Mouse (Mus musculus): ENCODE data around the gene E2f6. TPM values are rescaled to one million over a fixed set of nuclear protein-coding genes. Genes with fewer than 3 reads are reported as not detected.
A peak's percentile ranks its signal among the peaks of the same experiment; 100 is the strongest.

Gene E2f6
- polyA plus RNA-seq, 1 experiment from 2014 or later: 59.8 TPM

DNA sequence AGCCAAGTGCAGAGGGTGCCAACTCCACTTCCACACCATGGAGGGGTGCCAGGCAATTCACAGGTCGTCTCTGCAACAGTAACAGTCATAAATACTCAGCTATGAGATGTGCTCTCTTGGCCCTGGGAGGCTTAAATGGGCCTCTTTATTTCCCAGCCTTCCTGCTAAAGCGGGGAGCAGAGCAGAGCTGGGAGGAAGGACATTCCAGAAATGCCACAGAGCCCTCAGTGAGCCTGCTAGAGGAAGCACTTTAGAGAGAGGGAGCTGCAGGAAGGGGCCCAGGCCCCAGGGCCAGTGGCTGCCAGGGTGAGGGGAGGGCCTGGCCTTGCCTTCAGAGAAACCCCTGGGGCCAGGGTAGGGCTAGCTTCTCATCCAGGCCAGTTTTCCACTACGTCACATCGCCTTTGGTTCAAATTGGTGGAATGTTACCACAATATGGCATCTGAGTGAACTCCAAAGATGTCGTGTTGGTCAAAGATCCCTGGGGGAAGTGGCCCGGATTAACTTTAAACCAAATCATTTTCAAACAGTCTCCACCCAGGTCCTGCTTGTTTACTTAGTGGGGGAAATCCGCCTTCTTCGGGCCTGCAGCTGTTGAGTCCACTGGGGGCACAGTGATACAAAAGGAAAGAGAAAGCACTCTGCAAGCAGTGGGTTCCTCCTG, 59.8 kb downstream of the E2f6 start:
- Histone ChIP-seq H3K27me3 (no peaks in the 10 kb centered on the region), H3K4me1 (peaks cover 52% of the 10 kb centered on the region), H3K4me3 (no peak overlapping the region), H3K9ac (no peak overlapping the region), H3K4me2 (replicated peaks) (peak overlapping the region; percentile 36), H3K27ac (peak overlapping the region; percentile 92), H3K36me3 (no peaks in the 10 kb centered on the region), H3K9me3 (no peaks in the 10 kb centered on the region)
- 28% methylated on average over 8 of the region's 8 CpGs for WGBS
- ATAC-seq (ENCODE audit: low FRiP score, low read depth): peak; percentile 89

DNA sequence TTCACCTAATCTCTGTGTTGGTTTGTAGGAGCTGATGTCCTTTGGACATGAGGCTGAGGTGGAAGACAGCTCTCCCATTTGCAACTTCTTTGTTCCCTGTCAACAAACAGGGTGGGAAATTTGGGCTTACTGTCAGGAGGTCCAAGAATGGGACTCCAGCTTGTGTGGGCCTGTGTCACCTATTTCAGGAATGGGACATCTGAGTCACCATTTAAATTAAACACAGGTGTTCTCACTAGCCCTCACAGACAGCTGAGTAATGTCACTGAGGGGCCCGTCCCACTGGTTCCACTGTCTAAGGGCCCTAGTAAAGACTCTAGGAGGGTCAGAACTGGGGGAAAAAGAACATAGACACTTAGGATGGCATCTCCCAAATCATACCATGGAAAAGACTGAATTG, 61.2 kb downstream of the E2f6 start:
- H3K9ac ChIP-seq: no peak overlapping the region
- no peaks in the 10 kb centered on the region for H3K27me3 ChIP-seq
- no peaks in the 10 kb centered on the region for H3K36me3 ChIP-seq
- no peak overlapping the region for H3K4me3 ChIP-seq
- ATAC-seq (ENCODE audit: low FRiP score, low read depth): no peak
- 48% methylated on average over 1 of the region's 1 CpGs for WGBS
- peaks cover 53% of the 10 kb centered on the region for H3K4me1 ChIP-seq
- H3K27ac ChIP-seq: no peak overlapping the region
- no peak overlapping the region for H3K4me2 ChIP-seq (replicated peaks)
- no peaks in the 10 kb centered on the region for H3K9me3 ChIP-seq

DNA sequence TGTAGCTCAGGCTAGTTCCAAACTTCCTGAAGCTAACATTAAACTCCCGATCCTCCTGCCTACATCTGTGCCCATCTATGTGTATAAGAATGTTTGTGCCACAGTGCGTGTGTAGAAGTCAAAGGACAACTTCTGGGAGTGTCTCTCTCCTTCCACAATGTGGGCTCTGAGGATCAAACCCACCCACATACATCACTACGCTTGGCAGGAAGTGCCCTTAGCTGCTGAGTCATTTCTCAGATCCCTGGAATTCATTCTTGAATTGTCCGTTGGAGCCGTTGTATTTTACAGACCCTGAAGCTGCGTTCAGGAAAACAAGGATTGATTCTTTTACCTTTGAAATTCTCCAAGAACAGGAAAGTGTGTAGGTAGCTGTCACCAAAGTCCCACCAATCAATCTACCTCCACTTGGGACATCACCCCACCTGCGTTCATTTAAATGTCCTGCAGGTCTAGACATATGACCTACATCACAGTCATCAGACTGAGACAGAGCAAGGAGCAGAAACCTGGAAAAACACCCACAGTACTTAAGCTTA, 62.2 kb downstream of the E2f6 start:
- H3K4me1 ChIP-seq: peaks cover 54% of the 10 kb centered on the region
- 66% methylated on average over 7 of the region's 7 CpGs for WGBS
- ATAC-seq (ENCODE audit: low FRiP score, low read depth): no peak
- H3K4me3 ChIP-seq: no peak overlapping the region
- no peaks in the 10 kb centered on the region for H3K36me3 ChIP-seq
- no peak overlapping the region for H3K4me2 ChIP-seq (replicated peaks)
- H3K9me3 ChIP-seq: no peaks in the 10 kb centered on the region
- no peak overlapping the region for H3K9ac ChIP-seq
- no peaks in the 10 kb centered on the region for H3K27me3 ChIP-seq
- no peak overlapping the region for H3K27ac ChIP-seq

DNA sequence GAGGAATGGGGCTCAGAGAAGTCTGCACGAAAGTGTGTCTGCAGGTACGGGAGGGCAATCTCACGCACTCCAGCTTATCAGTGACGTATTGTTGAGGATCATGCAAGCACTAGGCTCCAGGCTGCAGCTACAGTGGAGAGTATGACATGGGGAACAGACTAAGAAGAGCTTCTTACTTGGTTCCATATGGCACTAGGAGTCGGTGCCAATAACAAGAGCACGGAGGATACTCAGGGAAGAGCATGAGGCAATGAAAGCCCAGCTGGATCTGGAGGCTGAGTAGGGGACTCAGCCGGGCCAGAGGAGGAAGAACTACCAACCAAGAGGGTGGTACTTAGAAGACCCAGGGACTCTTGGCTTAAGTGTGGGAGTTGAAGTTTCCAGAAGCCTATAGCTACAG, 62.8 kb downstream of the E2f6 start:
- WGBS: 80% methylated on average over 7 of the region's 7 CpGs
- no peak for ATAC-seq (ENCODE audit: low FRiP score, low read depth)

DNA sequence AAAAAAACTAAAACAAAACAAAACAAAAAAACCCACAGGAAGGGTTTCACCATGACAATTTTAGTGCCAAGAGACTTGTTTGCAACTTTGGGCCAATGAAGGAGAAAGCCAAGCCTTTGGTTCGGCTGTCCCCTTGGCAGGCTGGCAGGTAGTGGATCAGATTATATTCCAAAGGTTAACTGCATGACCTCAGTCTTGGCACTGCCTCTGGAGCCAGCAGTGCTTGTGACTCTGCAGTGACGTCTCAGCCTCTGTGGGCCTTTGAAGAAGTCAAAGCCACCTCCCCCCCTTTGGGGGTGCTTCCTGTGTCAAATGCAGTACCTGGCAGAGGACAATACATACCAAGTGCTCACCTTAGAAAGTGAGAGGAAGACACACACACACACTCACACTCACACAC, 63.3 kb downstream of the E2f6 start:
- ATAC-seq (ENCODE audit: low FRiP score, low read depth): no peak

More for the DNA sequence above, 62.8 kb downstream of the E2f6 start:
- no peak overlapping the region for H3K4me2 ChIP-seq (replicated peaks)
- no peak overlapping the region for H3K9ac ChIP-seq
- H3K27ac ChIP-seq: no peak overlapping the region
- no peaks in the 10 kb centered on the region for H3K27me3 ChIP-seq
- H3K4me3 ChIP-seq: no peak overlapping the region
- peaks cover 49% of the 10 kb centered on the region for H3K4me1 ChIP-seq
- H3K36me3 ChIP-seq: no peaks in the 10 kb centered on the region
- no peaks in the 10 kb centered on the region for H3K9me3 ChIP-seq

DNA sequence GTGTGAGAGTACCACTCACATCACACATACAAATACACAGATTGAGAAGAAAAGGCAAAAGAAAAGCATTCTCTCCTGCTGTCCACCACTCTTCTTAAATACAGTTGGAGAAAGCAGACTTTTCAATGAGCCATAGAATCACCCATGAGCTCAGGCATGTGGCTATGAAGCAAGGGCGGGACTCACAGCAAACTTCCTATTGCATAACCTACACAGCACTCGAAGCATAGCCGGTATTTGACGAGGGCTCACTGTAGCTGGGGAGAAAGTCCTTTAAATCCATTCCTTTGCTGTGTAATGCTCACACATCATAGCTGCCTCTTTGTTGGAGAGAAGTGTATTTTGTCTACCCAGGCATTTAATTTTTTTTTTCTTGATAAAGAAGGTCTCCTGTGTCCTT, 64.5 kb downstream of the E2f6 start:
- Histone ChIP-seq H3K9me3 (no peaks in the 10 kb centered on the region), H3K36me3 (no peaks in the 10 kb centered on the region), H3K27ac (no peak overlapping the region), H3K27me3 (no peaks in the 10 kb centered on the region), H3K4me3 (no peak overlapping the region), H3K4me2 (replicated peaks) (no peak overlapping the region), H3K9ac (no peak overlapping the region), H3K4me1 (peaks cover 32% of the 10 kb centered on the region)
- WGBS: 57% methylated on average over 4 of the region's 4 CpGs
- no peak for ATAC-seq (ENCODE audit: low FRiP score, low read depth)

More for the DNA sequence above, 63.3 kb downstream of the E2f6 start:
- H3K4me3 ChIP-seq: no peak overlapping the region
- no peak overlapping the region for H3K9ac ChIP-seq
- no peaks in the 10 kb centered on the region for H3K9me3 ChIP-seq
- 37% methylated on average over 2 of the region's 2 CpGs for WGBS
- no peaks in the 10 kb centered on the region for H3K27me3 ChIP-seq
- H3K4me2 ChIP-seq (replicated peaks): no peak overlapping the region
- H3K27ac ChIP-seq: no peak overlapping the region
- peaks cover 43% of the 10 kb centered on the region for H3K4me1 ChIP-seq
- H3K36me3 ChIP-seq: no peaks in the 10 kb centered on the region

DNA sequence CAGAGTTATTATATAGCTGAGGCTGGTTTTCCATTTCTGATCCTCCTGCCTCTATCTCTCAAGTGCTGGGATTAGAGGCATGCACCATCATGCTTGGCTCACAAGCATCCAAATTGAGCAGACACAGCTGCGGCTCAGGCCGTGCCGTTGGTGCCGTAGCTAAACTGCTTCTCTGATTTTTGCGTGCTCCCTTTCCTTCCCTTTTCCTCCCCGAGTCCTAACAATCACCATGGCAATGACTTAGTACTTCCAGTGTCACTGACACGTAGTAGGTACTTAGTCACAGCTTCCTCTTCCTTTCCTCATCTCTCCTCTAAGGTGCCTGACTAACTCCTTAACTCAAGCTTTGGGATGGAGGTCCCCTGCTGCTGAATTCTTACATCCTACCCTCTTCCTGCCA, 64.9 kb downstream of the E2f6 start:
- WGBS: 78% methylated on average over 7 of the region's 7 CpGs
- no peaks in the 10 kb centered on the region for H3K36me3 ChIP-seq
- no peak overlapping the region for H3K27ac ChIP-seq
- no peaks in the 10 kb centered on the region for H3K27me3 ChIP-seq
- peaks cover 28% of the 10 kb centered on the region for H3K4me1 ChIP-seq
- H3K9ac ChIP-seq: no peak overlapping the region
- no peak overlapping the region for H3K4me2 ChIP-seq (replicated peaks)
- no peak overlapping the region for H3K4me3 ChIP-seq
- no peaks in the 10 kb centered on the region for H3K9me3 ChIP-seq
- no peak for ATAC-seq (ENCODE audit: low FRiP score, low read depth)

DNA sequence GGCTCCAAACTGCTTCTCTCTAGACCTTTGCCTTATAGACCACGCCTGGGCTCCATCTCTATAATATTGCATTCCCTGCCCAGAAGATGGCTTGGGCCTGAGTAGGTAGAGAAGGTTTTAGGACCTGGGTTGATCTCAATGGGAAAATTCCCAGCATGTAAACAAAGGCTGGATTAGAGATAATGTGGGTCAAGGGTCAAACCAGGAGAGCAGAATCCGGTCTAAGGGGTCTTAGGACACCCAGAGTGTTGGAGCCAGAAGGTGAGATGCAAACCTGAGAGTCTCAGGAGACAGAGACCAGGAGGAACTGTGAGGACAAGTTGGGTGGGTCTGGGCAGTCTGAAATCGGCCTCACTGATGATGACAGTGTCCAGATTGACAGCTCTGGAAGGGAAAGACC, 65.9 kb downstream of the E2f6 start:
- 62% methylated on average over 3 of the region's 3 CpGs for WGBS
- Histone ChIP-seq H3K9me3 (no peaks in the 10 kb centered on the region), H3K4me2 (replicated peaks) (no peak overlapping the region), H3K36me3 (no peaks in the 10 kb centered on the region), H3K9ac (peak overlapping the region; percentile 15; the same call in 1 of the 2 replicates), H3K4me1 (peaks cover 23% of the 10 kb centered on the region; the same call in 1 of the 2 replicates), H3K27me3 (no peaks in the 10 kb centered on the region), H3K27ac (no peak overlapping the region), H3K4me3 (no peak overlapping the region)
- ATAC-seq (ENCODE audit: low FRiP score, low read depth): no peak

DNA sequence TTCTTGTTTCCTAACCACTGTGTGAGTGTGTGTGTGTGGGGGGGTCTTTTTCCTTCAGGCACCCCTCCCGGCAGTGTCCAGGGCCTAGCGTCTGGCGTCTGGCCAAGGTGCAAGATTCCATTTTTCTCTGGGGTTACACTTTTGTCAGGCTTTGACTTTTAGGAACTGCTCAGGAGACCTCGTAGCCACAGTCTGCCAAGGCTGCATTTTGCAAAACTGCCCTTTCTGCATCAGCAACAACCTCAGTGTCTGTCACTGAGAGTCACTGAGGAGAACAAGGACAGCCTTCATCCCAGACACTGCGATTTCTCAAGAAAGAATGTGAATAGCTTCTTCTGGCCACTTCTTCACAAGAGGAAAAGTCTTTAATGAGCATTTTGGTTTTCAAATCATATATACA, 66.4 kb downstream of the E2f6 start:
- peak overlapping the region; percentile 15; the same call in 1 of the 2 replicates for H3K9ac ChIP-seq

DNA sequence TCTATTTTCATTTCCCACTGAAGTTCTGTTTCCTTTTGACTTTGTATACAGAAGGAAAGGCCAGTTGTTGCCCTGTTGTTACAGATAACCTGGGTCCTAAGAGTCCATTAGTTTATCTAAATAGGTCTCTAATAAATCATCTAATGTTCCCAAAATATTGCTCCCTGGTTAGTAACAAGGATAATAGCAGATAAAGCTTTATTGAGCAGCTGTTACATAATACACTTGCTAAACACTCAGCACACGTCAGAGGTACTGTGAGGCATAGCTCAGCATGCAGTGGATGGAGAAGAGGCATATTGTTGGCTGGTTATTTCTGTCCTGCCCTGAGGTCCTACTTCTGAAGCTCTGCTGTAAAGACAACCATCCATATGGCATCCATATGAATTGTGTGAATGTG, 66.9 kb downstream of the E2f6 start:
- ATAC-seq (ENCODE audit: low FRiP score, low read depth): no peak
- 21% methylated on average over 1 of the region's 1 CpGs for WGBS
- Histone ChIP-seq H3K4me3 (no peak overlapping the region), H3K36me3 (no peaks in the 10 kb centered on the region), H3K9ac (no peak overlapping the region), H3K4me1 (peaks cover 23% of the 10 kb centered on the region; the same call in 1 of the 2 replicates), H3K4me2 (replicated peaks) (no peak overlapping the region), H3K27ac (no peak overlapping the region), H3K9me3 (no peaks in the 10 kb centered on the region), H3K27me3 (no peaks in the 10 kb centered on the region)

More for the DNA sequence above, 66.4 kb downstream of the E2f6 start:
- Histone ChIP-seq H3K4me1 (peaks cover 23% of the 10 kb centered on the region; the same call in 1 of the 2 replicates), H3K4me3 (no peak overlapping the region), H3K36me3 (no peaks in the 10 kb centered on the region), H3K4me2 (replicated peaks) (no peak overlapping the region), H3K9me3 (no peaks in the 10 kb centered on the region), H3K27me3 (no peaks in the 10 kb centered on the region), H3K27ac (no peak overlapping the region)
- ATAC-seq (ENCODE audit: low FRiP score, low read depth): no peak
- WGBS: 59% methylated on average over 5 of the region's 5 CpGs

DNA sequence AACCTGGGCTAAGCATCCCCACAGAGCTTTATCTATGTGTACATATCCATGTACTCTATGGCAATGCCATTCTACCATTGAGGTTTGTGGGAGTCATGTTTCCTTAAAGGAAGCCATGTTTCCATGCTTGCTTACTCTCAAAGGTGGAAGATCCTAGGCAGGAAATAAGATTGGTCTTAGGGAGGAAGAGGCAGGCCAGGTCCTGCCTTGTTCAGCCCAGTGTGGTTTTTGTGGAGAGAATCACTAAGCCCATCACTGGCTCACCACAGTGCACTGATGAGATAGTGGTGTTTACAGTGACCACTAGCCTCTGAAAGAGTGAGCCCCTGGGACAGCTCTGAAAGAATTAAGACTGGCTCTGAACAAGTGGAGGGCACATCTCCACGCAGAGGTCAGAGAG, 68.6 kb downstream of the E2f6 start:
- H3K27me3 ChIP-seq: no peaks in the 10 kb centered on the region
- H3K4me3 ChIP-seq: no peak overlapping the region
- no peak overlapping the region for H3K4me2 ChIP-seq (replicated peaks)
- no peak for ATAC-seq (ENCODE audit: low FRiP score, low read depth)
- no peak overlapping the region for H3K27ac ChIP-seq
- H3K4me1 ChIP-seq: peaks cover 19% of the 10 kb centered on the region; the same call in 1 of the 2 replicates
- 93% methylated on average over 1 of the region's 1 CpGs for WGBS
- H3K36me3 ChIP-seq: no peaks in the 10 kb centered on the region
- no peaks in the 10 kb centered on the region for H3K9me3 ChIP-seq
- no peak overlapping the region for H3K9ac ChIP-seq

DNA sequence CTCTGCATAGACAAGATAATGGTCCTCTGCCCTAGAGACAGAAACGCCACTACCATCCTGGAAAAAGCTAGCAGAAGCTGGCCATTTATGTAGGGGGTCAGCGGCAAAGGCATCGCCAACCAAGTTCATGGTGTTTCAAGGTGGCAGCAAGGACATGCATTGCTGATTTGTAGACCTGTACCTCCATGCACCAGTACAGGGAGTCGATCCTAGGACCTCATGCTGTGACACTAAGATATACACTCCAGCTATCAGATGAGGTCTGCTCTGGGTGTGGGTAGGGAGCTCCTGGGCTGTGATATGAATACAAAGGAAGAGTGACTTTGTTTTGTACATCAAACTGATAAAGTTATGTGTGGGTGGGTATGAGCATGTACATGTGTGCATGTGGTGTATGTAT, 69.3 kb downstream of the E2f6 start:
- ATAC-seq (ENCODE audit: low FRiP score, low read depth): no peak
- H3K36me3 ChIP-seq: no peaks in the 10 kb centered on the region
- no peaks in the 10 kb centered on the region for H3K9me3 ChIP-seq
- H3K27ac ChIP-seq: no peak overlapping the region
- no peak overlapping the region for H3K4me3 ChIP-seq
- no peak overlapping the region for H3K9ac ChIP-seq
- H3K4me2 ChIP-seq (replicated peaks): no peak overlapping the region
- 88% methylated on average over 4 of the region's 4 CpGs for WGBS
- peaks cover 11% of the 10 kb centered on the region; the same call in 1 of the 2 replicates for H3K4me1 ChIP-seq
- no peaks in the 10 kb centered on the region for H3K27me3 ChIP-seq

DNA sequence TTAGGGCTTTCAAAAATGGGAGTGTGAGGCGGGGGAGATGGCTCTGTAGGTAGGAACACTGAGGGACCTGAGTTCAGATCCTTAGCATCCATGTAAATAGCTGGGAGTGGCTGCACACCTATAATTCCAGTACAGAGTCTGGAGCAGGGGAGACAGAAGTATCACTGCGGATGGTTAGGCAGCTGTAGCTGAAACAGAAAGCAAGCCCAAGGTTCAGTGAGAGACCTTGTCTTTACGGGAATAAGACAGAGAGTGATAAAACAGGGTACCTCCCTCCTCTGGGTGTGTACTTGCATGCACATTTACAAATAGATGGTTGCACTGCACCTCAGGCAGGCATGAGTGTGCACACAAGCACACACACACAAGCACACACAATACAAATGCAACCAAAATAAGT, 71.7 kb downstream of the E2f6 start:
- Histone ChIP-seq H3K9ac (no peak overlapping the region), H3K27me3 (no peaks in the 10 kb centered on the region), H3K36me3 (no peaks in the 10 kb centered on the region), H3K4me1 (no peaks in the 10 kb centered on the region), H3K4me2 (replicated peaks) (no peak overlapping the region), H3K4me3 (no peak overlapping the region), H3K27ac (no peak overlapping the region), H3K9me3 (no peaks in the 10 kb centered on the region)
- ATAC-seq (ENCODE audit: low FRiP score, low read depth): no peak
- 78% methylated on average over 3 of the region's 3 CpGs for WGBS
